Mouse (Mus musculus) layer of hippocampus, postnatal 10 days (tissue): ENCODE data around the gene Degs1. TPM values are rescaled to one million over a fixed set of nuclear protein-coding genes. Genes with fewer than 3 reads are reported as not detected.

Experiments used
- DNase-seq, 2 experiments: peaks; one replicate each; pipeline ENCODE4 v3.0.0; 2021; ENCODE audit warnings: low spot score in 2 of 2
- total RNA-seq, 2 experiments: library from RNA; stranded (reverse); gene quantifications; 2 replicates each; pipeline ENCODE4 v1.2.3; 2021

The Degs1 gene
- total RNA-seq, 2 experiments from 2014 or later: 65.5 to 75.3 TPM

- no peak for DNase-seq
Observed at GRCm38 (mm10) chr1:182227141-182227963, 55.3 kb downstream of the Degs1 start.

GRCm38 (mm10) chr1:182226261-182226660 lies 56.3 kb downstream of the Degs1 start:
- no peak for DNase-seq

Other genes with a start within 250 kb of the Degs1 start
- 10 to 100 TPM; 54.4 to 59.7 TPM for gene Srp9, start 158.1 kb downstream of the Degs1 start, total RNA-seq
- gene Vmn1r1, start 118.3 kb downstream of the Degs1 start, total RNA-seq: not detected
- 10 to 100 TPM; 43.2 to 46.8 TPM for gene Fbxo28, start 58.8 kb upstream of the Degs1 start, total RNA-seq
- gene Trp53bp2, start 126.4 kb upstream of the Degs1 start, total RNA-seq: 10 to 100 TPM; 22.5 to 26.6 TPM
- 10 to 100 TPM; 75.3 to 77.7 TPM for gene Capn2, start 234.8 kb upstream of the Degs1 start, total RNA-seq